Mouse (Mus musculus): ENCODE data around the gene Tmem30b.

DNA sequence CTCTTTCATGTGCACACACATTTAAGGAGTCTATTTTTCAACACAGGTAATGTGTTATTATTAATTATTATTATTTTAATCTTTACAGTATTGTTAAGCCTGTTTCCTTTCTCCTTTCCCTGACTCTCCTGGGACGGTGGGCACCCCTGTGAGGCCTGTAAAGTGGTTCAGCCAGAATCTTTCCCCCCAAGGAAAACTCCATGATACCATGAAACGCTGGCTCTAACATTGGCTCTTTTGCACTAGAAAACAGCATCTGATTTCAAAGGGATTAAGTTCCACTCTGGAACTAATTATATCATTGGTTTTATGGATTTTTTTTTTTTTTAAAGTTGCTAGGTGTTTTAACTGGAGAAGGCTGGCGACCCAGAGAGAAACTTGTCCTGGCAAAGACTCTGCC, 24.2 kb downstream of the Tmem30b start:
- TF ChIP-seq CTCF (IDR thresholded peaks at IDR 0.05; ENCODE audit: insufficient read depth, low read length) (no peak), POLR2A (IDR thresholded peaks at IDR 0.05; ENCODE audit: borderline replicate concordance, extremely low read depth, low read depth, low read length) (no peak)
